Mouse (Mus musculus): Measurements from ENCODE around the gene Sptlc2. TPM values are rescaled to one million over a fixed set of nuclear protein-coding genes. Genes with fewer than 3 reads are reported as not detected.
A peak's percentile ranks its signal among the peaks of the same experiment; 100 is the strongest.

Gene Sptlc2
- polyA plus RNA-seq, 1 experiment from 2014 or later = 56.9 TPM

GRCm38 (mm10) chr12:87401883-87402282, 13.7 kb upstream of the Sptlc2 start:
- Histone ChIP-seq H3K9ac (ENCODE audit: low read depth, low read length) (no peak overlapping the region), H3K9me3 (ENCODE audit: control insufficient read depth, low read length) (no peaks in the 10 kb centered on the region), H3K4me2 (no peak overlapping the region), H3K27ac (ENCODE audit: low read depth, low read length) (no peak overlapping the region), H3K27me3 (replicated peaks; ENCODE audit: control insufficient read depth, insufficient read depth, low read length) (no peaks in the 10 kb centered on the region), H3K4me3 (ENCODE audit: low read depth, low read length) (no peak overlapping the region), H3K36me3 (ENCODE audit: control insufficient read depth, insufficient read depth, low read length) (no peaks in the 10 kb centered on the region), H3K4me1 (replicated peaks; ENCODE audit: control insufficient read depth, insufficient read depth, low read length) (no peaks in the 10 kb centered on the region)
- DNase-seq (ENCODE audit: low spot score) (no peak), ATAC-seq (replicated peaks; ENCODE audit: low FRiP score) (no peak)
- 73% methylated on average over 6 of the region's 6 CpGs for WGBS

GRCm38 (mm10) chr12:87399119-87399819, 11.1 kb upstream of the Sptlc2 start:
- ATAC-seq (replicated peaks; ENCODE audit: low FRiP score) = no peak
- no peaks in the 10 kb centered on the region for H3K9me3 ChIP-seq (ENCODE audit: control insufficient read depth, low read length)
- no peaks in the 10 kb centered on the region for H3K27me3 ChIP-seq (replicated peaks; ENCODE audit: control insufficient read depth, insufficient read depth, low read length)
- H3K4me3 ChIP-seq (ENCODE audit: low read depth, low read length) = no peak overlapping the region
- no peaks in the 10 kb centered on the region for H3K4me1 ChIP-seq (replicated peaks; ENCODE audit: control insufficient read depth, insufficient read depth, low read length)
- whole genome bisulfite sequencing = 74% methylated on average over 10 of the region's 10 CpGs
- DNase-seq (ENCODE audit: low spot score) = no peak
- no peak overlapping the region for H3K4me2 ChIP-seq
- H3K9ac ChIP-seq (ENCODE audit: low read depth, low read length) = no peak overlapping the region
- H3K36me3 ChIP-seq (ENCODE audit: control insufficient read depth, insufficient read depth, low read length) = no peaks in the 10 kb centered on the region
- H3K27ac ChIP-seq (ENCODE audit: low read depth, low read length) = no peak overlapping the region

- DNase-seq (ENCODE audit: low spot score) (no peak), ATAC-seq (replicated peaks; ENCODE audit: low FRiP score) (no peak)
- WGBS = 84% methylated on average over 4 of the region's 4 CpGs
- no peaks in the 10 kb centered on the region for H3K27me3 ChIP-seq (replicated peaks; ENCODE audit: control insufficient read depth, insufficient read depth, low read length)
- H3K4me2 ChIP-seq = no peak overlapping the region
- H3K9ac ChIP-seq (ENCODE audit: low read depth, low read length) = no peak overlapping the region
- H3K27ac ChIP-seq (ENCODE audit: low read depth, low read length) = no peak overlapping the region
- no peaks in the 10 kb centered on the region for H3K9me3 ChIP-seq (ENCODE audit: control insufficient read depth, low read length)
- no peaks in the 10 kb centered on the region for H3K4me1 ChIP-seq (replicated peaks; ENCODE audit: control insufficient read depth, insufficient read depth, low read length)
- no peak overlapping the region for H3K4me3 ChIP-seq (ENCODE audit: low read depth, low read length)
- no peaks in the 10 kb centered on the region for H3K36me3 ChIP-seq (ENCODE audit: control insufficient read depth, insufficient read depth, low read length)
Observed at GRCm38 (mm10) chr12:87397811-87398417, 9.8 kb upstream of the Sptlc2 start.

- Histone ChIP-seq H3K4me2 (no peak overlapping the region), H3K9ac (ENCODE audit: low read depth, low read length) (no peak overlapping the region), H3K4me3 (ENCODE audit: low read depth, low read length) (no peak overlapping the region), H3K4me1 (replicated peaks; ENCODE audit: control insufficient read depth, insufficient read depth, low read length) (no peaks in the 10 kb centered on the region), H3K27me3 (replicated peaks; ENCODE audit: control insufficient read depth, insufficient read depth, low read length) (no peaks in the 10 kb centered on the region), H3K36me3 (ENCODE audit: control insufficient read depth, insufficient read depth, low read length) (no peaks in the 10 kb centered on the region), H3K27ac (ENCODE audit: low read depth, low read length) (no peak overlapping the region), H3K9me3 (ENCODE audit: control insufficient read depth, low read length) (no peaks in the 10 kb centered on the region)
- no peak for DNase-seq (ENCODE audit: low spot score)
- ATAC-seq (replicated peaks; ENCODE audit: low FRiP score) = no peak
- WGBS = 89% methylated on average over 4 of the region's 4 CpGs
Observed at GRCm38 (mm10) chr12:87397126-87397525, 9.0 kb upstream of the Sptlc2 start.

- 88% methylated on average over 6 of the region's 6 CpGs for WGBS
Observed at GRCm38 (mm10) chr12:87394316-87394715, 6.2 kb upstream of the Sptlc2 start.

GRCm38 (mm10) chr12:87393447-87394145, 5.4 kb upstream of the Sptlc2 start:
- 50% methylated on average over 4 of the region's 4 CpGs for WGBS
- H3K9ac ChIP-seq (ENCODE audit: low read depth, low read length) = no peak overlapping the region
- DNase-seq (ENCODE audit: low spot score) = no peak
- no peak overlapping the region for H3K4me3 ChIP-seq (ENCODE audit: low read depth, low read length)
- no peak overlapping the region for H3K27ac ChIP-seq (ENCODE audit: low read depth, low read length)
- no peak overlapping the region for H3K4me2 ChIP-seq
- no peaks in the 10 kb centered on the region for H3K9me3 ChIP-seq (ENCODE audit: control insufficient read depth, low read length)
- no peak for ATAC-seq (replicated peaks; ENCODE audit: low FRiP score)
- H3K4me1 ChIP-seq (replicated peaks; ENCODE audit: control insufficient read depth, insufficient read depth, low read length) = no peaks in the 10 kb centered on the region
- H3K27me3 ChIP-seq (replicated peaks; ENCODE audit: control insufficient read depth, insufficient read depth, low read length) = no peaks in the 10 kb centered on the region
- no peaks in the 10 kb centered on the region for H3K36me3 ChIP-seq (ENCODE audit: control insufficient read depth, insufficient read depth, low read length)

More at GRCm38 (mm10) chr12:87394316-87394715, 6.2 kb upstream of the Sptlc2 start:
- H3K9me3 ChIP-seq (ENCODE audit: control insufficient read depth, low read length) = no peaks in the 10 kb centered on the region
- H3K4me1 ChIP-seq (replicated peaks; ENCODE audit: control insufficient read depth, insufficient read depth, low read length) = no peaks in the 10 kb centered on the region
- no peaks in the 10 kb centered on the region for H3K36me3 ChIP-seq (ENCODE audit: control insufficient read depth, insufficient read depth, low read length)
- H3K4me3 ChIP-seq (ENCODE audit: low read depth, low read length) = no peak overlapping the region
- H3K27me3 ChIP-seq (replicated peaks; ENCODE audit: control insufficient read depth, insufficient read depth, low read length) = no peaks in the 10 kb centered on the region
- H3K4me2 ChIP-seq = no peak overlapping the region
- no peak for DNase-seq (ENCODE audit: low spot score)
- H3K27ac ChIP-seq (ENCODE audit: low read depth, low read length) = no peak overlapping the region
- no peak for ATAC-seq (replicated peaks; ENCODE audit: low FRiP score)
- H3K9ac ChIP-seq (ENCODE audit: low read depth, low read length) = no peak overlapping the region

GRCm38 (mm10) chr12:87391355-87391754, 3.2 kb upstream of the Sptlc2 start:
- no peaks in the 10 kb centered on the region for H3K36me3 ChIP-seq (ENCODE audit: control insufficient read depth, insufficient read depth, low read length)
- no peak overlapping the region for H3K27ac ChIP-seq (ENCODE audit: low read depth, low read length)
- H3K27me3 ChIP-seq (replicated peaks; ENCODE audit: control insufficient read depth, insufficient read depth, low read length) = no peaks in the 10 kb centered on the region
- H3K9me3 ChIP-seq (ENCODE audit: control insufficient read depth, low read length) = no peaks in the 10 kb centered on the region
- no peak overlapping the region for H3K9ac ChIP-seq (ENCODE audit: low read depth, low read length)
- ATAC-seq (replicated peaks; ENCODE audit: low FRiP score) (no peak), DNase-seq (ENCODE audit: low spot score) (no peak)
- H3K4me1 ChIP-seq (replicated peaks; ENCODE audit: control insufficient read depth, insufficient read depth, low read length) = peaks cover 9% of the 10 kb centered on the region
- H3K4me3 ChIP-seq (ENCODE audit: low read depth, low read length) = no peak overlapping the region
- no peak overlapping the region for H3K4me2 ChIP-seq

- H3K4me3 ChIP-seq (ENCODE audit: low read depth, low read length) = no peak overlapping the region
Observed at GRCm38 (mm10) chr12:87389231-87389630, 1.1 kb upstream of the Sptlc2 start.

More at GRCm38 (mm10) chr12:87389231-87389630, 1.1 kb upstream of the Sptlc2 start:
- H3K36me3 ChIP-seq (ENCODE audit: control insufficient read depth, insufficient read depth, low read length) = no peaks in the 10 kb centered on the region
- H3K27me3 ChIP-seq (replicated peaks; ENCODE audit: control insufficient read depth, insufficient read depth, low read length) = no peaks in the 10 kb centered on the region
- no peak overlapping the region for H3K9ac ChIP-seq (ENCODE audit: low read depth, low read length)
- no peak for DNase-seq (ENCODE audit: low spot score)
- no peak overlapping the region for H3K27ac ChIP-seq (ENCODE audit: low read depth, low read length)
- H3K4me1 ChIP-seq (replicated peaks; ENCODE audit: control insufficient read depth, insufficient read depth, low read length) = peaks cover 14% of the 10 kb centered on the region
- H3K4me2 ChIP-seq = peak overlapping the region; percentile 71
- WGBS = 76% methylated on average over 3 of the region's 3 CpGs
- no peaks in the 10 kb centered on the region for H3K9me3 ChIP-seq (ENCODE audit: control insufficient read depth, low read length)
- no peak for ATAC-seq (replicated peaks; ENCODE audit: low FRiP score)

Measured in liver, embryonic 11.5 days (tissue).